In the genomic region with DNA sequence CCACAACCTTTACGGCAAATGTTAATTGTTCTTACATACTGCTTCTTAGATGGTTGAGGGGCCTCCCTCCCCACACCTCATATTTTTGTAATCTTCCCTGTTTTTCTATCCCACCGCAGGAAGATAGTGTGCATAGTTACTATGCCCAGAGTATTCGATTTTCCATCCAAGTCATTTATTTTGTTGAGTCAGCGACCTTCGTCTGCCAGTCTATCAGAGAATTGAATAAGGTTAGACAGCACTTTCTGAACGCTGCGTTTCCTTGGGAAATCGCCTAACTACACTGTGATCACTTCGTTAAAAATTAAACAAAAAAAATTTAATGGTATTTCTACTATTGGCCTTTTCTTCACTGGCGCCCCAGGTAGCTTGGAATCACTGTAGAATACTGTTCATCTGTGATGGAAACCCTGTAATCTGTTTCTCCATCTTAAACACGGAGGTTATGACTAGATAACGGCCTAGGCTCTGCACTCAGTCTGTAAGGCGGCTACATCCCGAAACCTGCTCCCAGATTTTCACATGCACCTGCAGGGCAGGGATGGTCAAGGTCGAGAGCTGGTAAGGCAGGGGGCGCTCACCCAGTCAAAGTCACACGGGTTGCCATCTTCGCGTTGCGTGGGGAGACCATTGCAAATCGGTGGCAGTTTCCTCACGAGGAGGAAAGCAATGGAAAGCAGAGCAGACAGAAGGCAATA, we compare ENCODE assay signal across 8 mouse cellular contexts. TPM values are rescaled to one million over a fixed set of nuclear protein-coding genes. Genes with fewer than 3 reads are reported as not detected.
A peak's percentile ranks its signal among the peaks of the same experiment; 100 is the strongest.
DNase-seq lines count a peak whose midpoint lies in the region; ATAC-seq and TF ChIP-seq lines count a peak whose summit lies in the region.

No protein-coding gene starts in this region.

- no peaks in the 10 kb centered on the region for H3K9me3 ChIP-seq in intestine, embryonic 14.5 days (ENCODE audit: control insufficient read depth, low read length)

- 0 out of 2 replicates have a peak, but pooled peaks have one; percentile 1 for TF ChIP-seq CTCF in testis, adult 2 months (IDR thresholded peaks at IDR 0.05; ENCODE audit: control insufficient read depth, insufficient read depth, insufficient replicate concordance, low read depth, low read length)

- peak overlapping the region; percentile 83 for H3K4me2 ChIP-seq in intestine, embryonic 14.5 days (ENCODE audit: low read length)
- H3K4me2 ChIP-seq in myocyte (ENCODE audit: low read depth): peak overlapping the region; percentile 89

- peaks cover 2% of the 10 kb centered on the region; the same call in 1 of the 2 replicates for H3K4me1 ChIP-seq in testis, adult 2 months (ENCODE audit: control insufficient read depth, insufficient read depth, low read length)
- H3K4me1 ChIP-seq in intestine, embryonic 14.5 days (replicated peaks; ENCODE audit: control insufficient read depth, insufficient read depth, low read length): peaks cover 19% of the 10 kb centered on the region

- peak overlapping the region; percentile 58 for H3K9ac ChIP-seq in intestine, embryonic 14.5 days (ENCODE audit: low read length)

- peak overlapping the region; percentile 84 for H3K27ac ChIP-seq in testis, adult 2 months (ENCODE audit: control insufficient read depth, insufficient read depth, low read depth, low read length)
- H3K27ac ChIP-seq in intestine, embryonic 14.5 days (ENCODE audit: low read depth): peak overlapping the region; percentile 51

- no peaks in the 10 kb centered on the region for H3K27me3 ChIP-seq in testis, adult 2 months (ENCODE audit: control insufficient read depth, insufficient read depth, low read length)
- no peaks in the 10 kb centered on the region for H3K27me3 ChIP-seq in intestine, embryonic 14.5 days (replicated peaks; ENCODE audit: control insufficient read depth, insufficient read depth, low read length)
- no peaks in the 10 kb centered on the region for H3K27me3 ChIP-seq in myocyte (ENCODE audit: control insufficient read depth, insufficient read depth, insufficient read length)

- H3K79me2 ChIP-seq in myocyte (ENCODE audit: control insufficient read depth, insufficient read depth): peaks cover 31% of the 10 kb centered on the region

- no peak for DNase-seq in cerebellum, adult 8-10 months
- DNase-seq in testis, postnatal 14 days (ENCODE audit: low spot score): no peak
- no peak for DNase-seq in intestine, embryonic 14.5 days (ENCODE audit: low spot score)
- no peak for DNase-seq in frontal cortex, adult 2 months (ENCODE audit: extremely low spot score in 1 of 2, low spot score in 1 of 2)
- no peak for DNase-seq in frontal cortex, postnatal 14 days (ENCODE audit: low spot score in 2 of 2)

- H3K4me3 ChIP-seq in testis, adult 2 months (ENCODE audit: control insufficient read depth, low read depth, low read length): peak overlapping the region; percentile 100
- peak overlapping the region; percentile 96 for H3K4me3 ChIP-seq in intestine, embryonic 14.5 days (ENCODE audit: low read depth, low read length)
- peak overlapping the region; percentile 61 for H3K4me3 ChIP-seq in myocyte

- ATAC-seq in cerebellum, adult (ENCODE audit: insufficient number of reproducible peaks, low FRiP score, low TSS enrichment): peak; percentile 60
- ATAC-seq in intestine, embryonic 14.5 days (replicated peaks; ENCODE audit: low FRiP score, low TSS enrichment, low read depth): peak; percentile 61

- WGBS in intestine, embryonic 14.5 days: 8% methylated on average over 22 of the region's 22 CpGs

- peak overlapping the region; percentile 26 for H3ac ChIP-seq in myocyte (ENCODE audit: control insufficient read depth, insufficient read length)

- TF ChIP-seq POLR2A in testis, adult 2 months (IDR thresholded peaks at IDR 0.05; ENCODE audit: control insufficient read depth, low read depth, low read length): no peak
- no peak for TF ChIP-seq POLR2A in myocyte (IDR thresholded peaks at IDR 0.05; ENCODE audit: insufficient read length, low read depth)

- H3K36me3 ChIP-seq in testis, adult 2 months (ENCODE audit: control insufficient read depth, insufficient read depth, low read length): peaks cover 3% of the 10 kb centered on the region
- peaks cover 46% of the 10 kb centered on the region for H3K36me3 ChIP-seq in intestine, embryonic 14.5 days (ENCODE audit: control insufficient read depth, insufficient read depth, low read length)
- peaks cover 10% of the 10 kb centered on the region for H3K36me3 ChIP-seq in myocyte (ENCODE audit: control insufficient read depth, insufficient read depth)

TF ChIP-seq in myocyte, 11 proteins besides CTCF, POLR2A, EP300 and RAD21:
- no peak for TF ChIP-seq MAX (IDR thresholded peaks at IDR 0.05; ENCODE audit: low read depth)
- TF ChIP-seq TCF3 (IDR thresholded peaks at IDR 0.05; ENCODE audit: insufficient read length, low read depth): no peak
- no peak for TF ChIP-seq USF1 (IDR thresholded peaks at IDR 0.05; ENCODE audit: low read depth)
- TF ChIP-seq POLR2AphosphoS2 (IDR thresholded peaks at IDR 0.05; ENCODE audit: insufficient read length, low read depth): no peak
- no peak for TF ChIP-seq E2F4 (IDR thresholded peaks at IDR 0.05; ENCODE audit: insufficient read depth)
- TF ChIP-seq TCF12 (IDR thresholded peaks at IDR 0.05; ENCODE audit: insufficient read depth, poor library complexity, severe bottlenecking): no peak
- no peak for TF ChIP-seq SRF (IDR thresholded peaks at IDR 0.05; ENCODE audit: control insufficient read depth, insufficient read length, low read depth)
- no peak for TF ChIP-seq MYOG (IDR thresholded peaks at IDR 0.05; ENCODE audit: control insufficient read depth in 1 of 3, insufficient read depth in 1 of 3, insufficient read length in 2 of 3, low read depth in 2 of 3)
- TF ChIP-seq MYOD1 (IDR thresholded peaks at IDR 0.05; ENCODE audit: control insufficient read depth in 1 of 3, insufficient read length in 2 of 3, low read depth in 2 of 3): no peak
- no peak for TF ChIP-seq REST (IDR thresholded peaks at IDR 0.05; ENCODE audit: insufficient read depth, insufficient read length)
- TF ChIP-seq CEBPB (IDR thresholded peaks at IDR 0.05; ENCODE audit: insufficient read depth, poor library complexity, severe bottlenecking): no peak

RNA-seq across cellular contexts. Expression of gene Gm28635, which starts 0.4 kb away (rescaled TPM):
- polyA plus RNA-seq in testis, adult 2 months (2012; rRNA removed): not detected in 2 replicates
- polyA plus RNA-seq in intestine, embryonic 14.5 days (2014; fragmentation: Nextera tagmentation; extraction: Ambion mirVana): not detected in 2 replicates
- polyA plus RNA-seq in myocyte (2012; fragmentation: generic; extraction: Trizol): not detected
- polyA plus RNA-seq in frontal cortex, adult 2 months (2012; rRNA removed): not detected in 2 replicates

RNA-seq across cellular contexts. Expression of gene Med19, which starts 0.8 kb away (rescaled TPM):
- polyA plus RNA-seq in testis, adult 2 months (2012; rRNA removed): 11.8 and 14.3 TPM in 2 replicates
- polyA plus RNA-seq in intestine, embryonic 14.5 days (2014; fragmentation: Nextera tagmentation; extraction: Ambion mirVana): 39.5 and 40.6 TPM in 2 replicates
- polyA plus RNA-seq in myocyte (2012; fragmentation: generic; extraction: Trizol): 20.3 TPM
- 27.7 and 31.7 TPM in 2 replicates for polyA plus RNA-seq in frontal cortex, adult 2 months (2012; rRNA removed)

RNA-seq across cellular contexts. Expression of gene Tmx2, which starts 1.5 kb away (rescaled TPM):
- 86.0 and 89.0 TPM in 2 replicates for polyA plus RNA-seq in testis, adult 2 months (2012; rRNA removed)
- polyA plus RNA-seq in intestine, embryonic 14.5 days (2014; fragmentation: Nextera tagmentation; extraction: Ambion mirVana): 131 and 134 TPM in 2 replicates
- polyA plus RNA-seq in myocyte (2012; fragmentation: generic; extraction: Trizol): 113 TPM
- 250 and 254 TPM in 2 replicates for polyA plus RNA-seq in frontal cortex, adult 2 months (2012; rRNA removed)

RNA-seq across cellular contexts. Expression of gene Selenoh, which starts 6.8 kb away (rescaled TPM):
- polyA plus RNA-seq in testis, adult 2 months (2012; rRNA removed): 13.5 and 16.3 TPM in 2 replicates
- polyA plus RNA-seq in intestine, embryonic 14.5 days (2014; fragmentation: Nextera tagmentation; extraction: Ambion mirVana): 309 and 329 TPM in 2 replicates
- polyA plus RNA-seq in myocyte (2012; fragmentation: generic; extraction: Trizol): 129 TPM
- 54.9 and 56.1 TPM in 2 replicates for polyA plus RNA-seq in frontal cortex, adult 2 months (2012; rRNA removed)

RNA-seq across cellular contexts. Expression of gene Btbd18, which starts 18.5 kb away (rescaled TPM):
- 4.1 and 4.2 TPM in 2 replicates for polyA plus RNA-seq in testis, adult 2 months (2012; rRNA removed)
- polyA plus RNA-seq in intestine, embryonic 14.5 days (2014; fragmentation: Nextera tagmentation; extraction: Ambion mirVana): 0.34 and 0.60 TPM in 2 replicates
- polyA plus RNA-seq in myocyte (2012; fragmentation: generic; extraction: Trizol): 0.01 TPM
- polyA plus RNA-seq in frontal cortex, adult 2 months (2012; rRNA removed): not detected in 2 replicates
